Mouse (Mus musculus) layer of hippocampus, postnatal 10 days (tissue): ENCODE results near the gene Ostn. TPM values are rescaled to one million over a fixed set of nuclear protein-coding genes. Genes with fewer than 3 reads are reported as not detected.

Experiments used
- DNase-seq, 2 experiments: peaks; one replicate each; pipeline ENCODE4 v3.0.0; 2021; ENCODE audit warnings: low spot score in 2 of 2
- total RNA-seq, 2 experiments: library from RNA; stranded (reverse); gene quantifications; 2 replicates each; pipeline ENCODE4 v1.2.3; 2021

The Ostn gene
- total RNA-seq, 2 experiments from 2014 or later = 0.25 TPM; not detected in 1

DNA sequence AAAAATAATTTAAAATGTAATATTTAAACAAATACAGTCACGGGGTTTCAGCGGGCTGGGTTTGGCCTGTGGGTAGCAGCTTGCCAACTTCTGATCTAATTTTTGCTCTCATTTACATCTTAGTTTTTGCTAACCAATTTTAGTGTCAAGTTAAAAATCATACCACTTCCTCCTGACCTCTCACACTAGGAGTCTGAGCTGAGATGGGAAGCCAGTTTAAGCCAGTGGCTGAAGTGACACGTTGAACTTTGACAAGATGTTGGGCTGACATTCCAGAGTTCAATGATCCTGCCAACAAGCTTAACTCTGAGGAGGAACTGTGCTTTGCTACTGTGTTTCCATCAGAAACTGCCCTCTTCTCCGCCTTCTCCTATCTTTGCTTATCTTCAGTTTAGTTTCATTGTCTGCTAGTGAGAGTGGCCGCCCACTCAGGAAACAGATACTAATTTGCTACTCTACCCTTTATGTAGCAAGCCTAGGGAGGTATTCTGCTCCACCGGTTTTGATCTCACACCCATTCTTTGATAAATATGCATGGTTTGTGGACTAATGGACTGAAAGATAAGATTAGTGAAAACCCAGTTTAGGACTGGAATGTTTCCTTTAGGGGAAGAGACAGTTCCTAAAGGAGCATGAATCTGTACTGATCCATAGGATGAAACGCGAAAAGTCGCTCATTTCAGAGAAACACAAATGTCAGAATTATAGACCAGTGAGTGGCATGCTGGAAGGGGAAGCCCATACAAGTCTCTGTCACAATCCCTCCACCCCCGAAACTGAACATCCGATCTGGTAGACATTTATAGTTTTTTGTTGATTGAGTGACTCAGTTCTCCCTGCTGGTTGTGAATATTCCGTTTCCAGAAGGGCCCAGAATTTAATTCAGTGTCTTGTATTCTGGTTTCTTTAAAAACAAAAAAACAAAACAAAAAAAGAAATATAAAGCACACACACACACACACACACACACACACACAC lies 80.6 kb downstream of the Ostn start:
- DNase-seq = peak; percentile 12 to 23

DNA sequence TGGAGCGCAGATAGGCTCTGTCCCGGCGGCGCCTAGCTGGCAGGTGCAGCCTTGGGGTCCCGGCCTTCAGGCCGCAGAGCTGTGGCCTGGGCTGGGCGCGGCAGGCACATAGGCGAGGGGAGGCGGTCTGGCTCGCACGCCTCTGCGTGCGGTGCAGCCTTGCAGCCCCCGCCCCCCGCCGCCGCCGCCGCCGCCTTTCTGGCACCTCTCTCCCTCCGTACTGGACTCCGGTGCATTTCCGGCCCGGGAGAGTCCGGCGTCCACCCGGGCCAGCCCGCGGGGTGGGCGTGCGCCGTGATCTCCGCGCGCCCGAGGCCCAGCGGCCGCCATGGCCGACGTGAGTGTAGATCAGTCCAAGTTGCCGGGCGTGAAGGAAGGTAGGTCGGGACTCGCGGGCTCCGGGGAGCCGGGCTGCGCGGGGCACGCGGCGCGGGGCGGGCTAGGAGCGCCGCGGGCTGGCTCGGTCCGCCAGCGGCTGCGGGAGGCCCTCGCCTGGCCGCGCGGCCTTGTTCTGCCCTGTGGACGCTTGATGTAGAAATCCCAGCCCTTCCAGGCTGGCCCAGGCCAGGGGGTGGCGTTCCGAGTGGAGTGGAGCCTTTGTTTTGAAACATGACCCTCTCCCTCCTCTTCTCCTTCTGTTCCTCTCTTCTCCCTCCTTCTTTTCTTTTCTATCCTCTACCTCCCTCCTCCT lies 81.6 kb downstream of the Ostn start, which contains the start of gene Ccdc50:
TSS of gene Ccdc50 (plus strand) at position 109 of the 691 bp plus-strand sequence.
- peak; percentile 74 to 84 for DNase-seq

DNA sequence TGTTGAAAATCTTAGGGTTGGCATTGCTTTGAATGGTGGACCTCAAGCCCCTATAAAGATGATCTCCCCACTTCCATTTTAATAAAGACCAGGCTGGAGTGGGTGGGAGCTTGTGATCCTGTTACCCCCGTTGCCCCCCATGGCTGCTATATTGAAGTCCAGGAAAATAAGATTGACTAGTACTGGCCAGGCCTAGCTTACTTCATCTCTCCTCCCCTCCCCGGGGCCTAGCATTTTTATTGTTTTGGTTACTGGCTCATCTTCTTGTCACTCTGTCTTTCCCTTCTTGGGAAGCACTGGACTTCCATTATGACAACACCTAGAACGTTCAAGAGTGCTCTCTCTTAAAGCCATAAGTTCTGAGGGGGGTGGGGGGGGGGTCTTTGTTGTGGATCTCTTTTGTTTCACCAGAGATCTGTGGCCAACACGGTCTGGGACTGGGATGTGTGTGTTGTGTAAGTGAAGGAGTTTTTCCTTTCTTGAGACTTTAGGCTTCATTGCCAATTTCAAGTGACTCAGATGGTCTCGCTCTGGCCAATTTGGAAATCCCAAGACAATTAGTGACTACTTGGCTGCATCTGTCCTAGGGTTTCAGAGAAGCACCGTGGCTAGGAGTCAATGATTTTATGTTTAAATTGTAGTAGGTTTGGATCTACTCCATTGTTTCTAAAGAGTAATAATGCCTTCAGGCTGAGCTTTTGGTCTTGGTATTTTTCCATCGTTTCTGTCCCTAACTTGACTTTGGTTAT lies 82.4 kb downstream of the Ostn start:
- peak; percentile 29 to 32 for DNase-seq

DNA sequence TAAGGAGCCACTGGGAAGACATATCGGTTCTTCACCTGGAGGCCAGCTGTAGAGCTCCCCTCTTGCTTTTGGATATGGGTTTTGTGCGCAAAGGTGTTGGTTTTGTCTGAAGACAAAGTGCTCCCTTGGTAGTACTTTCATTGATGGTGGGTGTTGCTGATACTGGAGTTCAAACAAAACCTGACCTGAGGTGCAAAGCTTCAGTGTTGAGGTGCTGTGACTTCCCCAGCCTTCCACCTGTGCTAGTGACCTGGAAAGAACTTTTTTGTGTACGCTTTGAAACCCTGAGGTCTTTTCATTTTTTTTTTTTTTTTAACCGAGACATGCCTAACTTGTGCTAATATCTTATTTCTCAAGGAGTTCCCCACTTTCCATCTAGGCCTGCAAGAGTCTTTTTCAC lies 83.0 kb downstream of the Ostn start:
- DNase-seq = no peak

DNA sequence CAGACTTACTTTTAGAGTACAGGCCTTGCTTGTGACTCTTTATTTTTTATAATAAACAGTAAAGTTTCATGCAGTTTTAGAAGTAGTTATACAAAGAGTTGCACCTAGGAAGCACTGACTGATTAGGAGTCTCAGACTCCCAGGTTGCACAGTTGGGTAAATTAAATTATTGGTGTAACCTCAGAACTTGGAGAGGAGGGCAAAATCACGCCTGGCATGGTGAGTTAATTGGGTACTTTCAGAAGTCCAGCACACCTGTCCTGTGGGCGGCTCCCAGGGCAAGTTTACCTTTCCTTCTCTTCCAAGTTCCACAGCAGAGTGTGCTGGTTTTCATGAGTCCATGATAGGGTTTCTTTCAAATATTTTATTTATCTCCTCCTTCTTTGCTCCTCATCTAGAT lies 84.6 kb downstream of the Ostn start:
- no peak for DNase-seq

DNA sequence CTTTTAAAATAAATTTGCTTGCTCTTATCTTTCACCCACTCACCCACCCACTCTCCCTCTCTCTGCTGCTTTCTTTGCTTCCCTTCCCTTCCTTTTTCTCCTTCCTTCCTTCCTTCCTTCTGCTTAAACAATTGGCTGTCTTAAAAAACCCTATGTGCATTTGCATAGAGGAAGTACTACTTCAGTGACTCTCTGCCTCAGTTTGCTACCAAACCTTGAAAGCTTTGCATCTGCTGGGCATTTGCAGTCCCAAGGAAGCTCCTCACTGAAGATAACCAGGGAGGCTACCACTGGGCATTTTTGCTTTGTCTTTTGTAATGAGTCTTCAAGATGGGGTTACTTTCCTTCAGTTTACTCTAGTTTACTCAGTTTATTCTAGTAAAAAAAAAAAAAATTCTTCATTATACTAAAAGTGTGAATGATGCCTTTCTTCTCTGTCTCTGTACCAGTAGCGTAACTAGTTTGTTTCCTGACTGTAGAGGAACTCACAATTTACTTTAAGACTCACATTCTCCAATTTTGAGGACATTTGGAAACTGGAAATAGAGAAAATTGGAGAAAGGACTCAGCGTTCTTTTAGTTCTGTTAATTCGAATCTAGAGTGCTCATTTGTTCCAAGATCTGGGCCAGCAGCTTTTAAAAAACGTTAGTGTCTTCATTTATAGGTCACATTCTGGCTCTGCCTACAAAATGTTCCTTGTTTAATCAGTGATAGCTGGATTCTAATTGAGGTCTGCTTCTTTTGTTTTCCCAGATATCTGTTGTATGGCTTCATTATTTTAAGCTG lies 88.2 kb downstream of the Ostn start:
- DNase-seq = no peak

DNA sequence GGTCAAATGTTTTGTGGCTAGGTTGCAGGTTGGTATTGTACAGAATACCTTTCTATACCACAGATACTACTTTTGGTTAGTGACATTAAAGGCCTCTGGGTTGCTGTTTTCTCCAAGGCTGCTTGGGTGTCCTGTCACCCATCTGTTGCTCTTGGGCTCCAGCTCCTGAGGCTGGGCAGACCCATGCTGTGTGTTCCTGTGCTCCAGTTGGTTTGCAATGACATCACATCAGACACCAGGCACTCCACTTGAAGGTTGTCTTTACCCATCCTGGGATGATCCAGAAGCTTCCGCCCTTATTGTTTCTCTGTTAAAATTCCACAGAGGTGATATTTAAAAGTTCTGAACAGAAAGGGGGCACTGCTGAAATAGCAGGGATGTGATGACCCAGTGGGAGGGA lies 89.7 kb downstream of the Ostn start:
- no peak for DNase-seq

DNA sequence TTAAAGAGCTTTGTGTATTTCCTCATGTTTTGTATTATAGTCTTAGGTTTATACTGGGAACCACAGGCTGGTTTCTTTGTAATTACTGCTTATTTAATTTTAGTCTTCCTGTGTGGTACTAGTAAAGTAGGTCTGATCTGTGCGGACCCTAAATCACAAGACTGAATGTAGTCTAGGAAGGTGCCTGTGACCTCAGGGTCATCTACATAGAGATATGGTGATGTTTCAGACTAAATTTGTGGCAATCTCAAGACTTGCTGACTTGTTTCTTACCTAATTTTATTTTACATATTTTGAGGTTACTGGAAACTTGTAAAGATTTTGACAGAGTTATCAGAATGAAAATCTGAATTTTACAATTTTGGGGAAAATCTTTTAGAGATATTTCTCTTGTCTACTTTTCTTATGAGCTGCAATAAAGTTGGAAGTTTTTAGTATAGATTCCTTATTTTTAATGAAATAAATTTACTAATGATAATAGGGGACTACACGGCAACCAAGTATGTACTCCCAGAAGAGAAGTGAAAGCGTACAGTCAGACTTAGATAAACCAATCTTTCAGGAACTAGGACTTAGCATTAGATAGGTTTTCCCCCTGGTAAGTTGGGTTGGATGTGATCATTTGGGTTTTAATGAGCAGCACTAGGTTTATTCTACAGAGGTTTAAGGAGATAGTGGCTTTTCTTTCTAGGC lies 91.9 kb downstream of the Ostn start:
- DNase-seq = no peak

DNA sequence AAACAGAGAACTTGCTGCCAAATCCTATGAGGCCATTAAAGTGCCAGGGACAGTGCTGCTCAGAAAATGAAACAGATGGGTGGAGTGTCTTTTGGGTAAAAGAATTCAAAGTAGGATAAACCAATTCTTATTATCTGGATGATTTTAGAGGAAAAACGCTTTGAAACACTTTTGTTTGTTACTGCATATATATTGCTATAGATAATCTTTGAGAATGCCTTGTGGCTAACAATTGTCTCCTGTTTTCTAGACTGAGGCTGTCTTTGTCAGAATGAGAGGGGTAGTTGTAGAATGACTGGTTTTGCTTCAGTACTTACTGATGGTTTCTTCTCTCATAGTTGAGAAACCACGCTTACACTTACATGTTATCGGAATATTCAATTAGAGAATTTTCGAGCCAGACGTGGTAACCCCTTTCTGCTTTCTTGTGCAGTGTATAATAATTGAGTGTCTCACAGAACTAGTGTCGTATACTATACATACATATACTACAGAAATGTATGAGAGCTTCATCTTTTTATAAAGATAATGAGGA lies 92.5 kb downstream of the Ostn start:
- DNase-seq = no peak

Other genes with a start within 250 kb of the Ostn start
- not detected for gene Uts2b, start 62.8 kb downstream of the Ostn start, total RNA-seq
- 10 to 100 TPM; 81.1 to 94.3 TPM for gene Ccdc50, start 81.4 kb downstream of the Ostn start, total RNA-seq